Mouse (Mus musculus): ENCODE data around the gene Cd40. TPM values are rescaled to one million over a fixed set of nuclear protein-coding genes. Genes with fewer than 3 reads are reported as not detected.
A peak's percentile ranks its signal among the peaks of the same experiment; 100 is the strongest.

Cd40 gene
- polyA plus RNA-seq, 1 experiment from 2014 or later, result 9.6 TPM

GRCm38 (mm10) chr2:165027163-165027562, 28.3 kb upstream of the Cd40 start:
- Histone ChIP-seq H3K36me3 (ENCODE audit: control insufficient read depth, insufficient read depth, low read length) (no peaks in the 10 kb centered on the region), H3K9me3 (replicated peaks; ENCODE audit: control insufficient read depth, low read length) (no peaks in the 10 kb centered on the region), H3K9ac (ENCODE audit: low read depth, low read length) (no peak overlapping the region), H3K4me1 (ENCODE audit: control insufficient read depth, insufficient read depth, low read length) (no peaks in the 10 kb centered on the region; the same call in 1 of the 2 replicates), H3K27ac (ENCODE audit: low read depth, low read length) (no peak overlapping the region), H3K27me3 (ENCODE audit: control insufficient read depth, insufficient read depth, low read length) (no peaks in the 10 kb centered on the region), H3K4me2 (no peak overlapping the region), H3K4me3 (ENCODE audit: low read depth, low read length) (no peak overlapping the region)
- 75% methylated on average over 1 of the region's 1 CpGs for WGBS (ENCODE audit: insufficient replicate concordance)
- no peak for ATAC-seq (replicated peaks; ENCODE audit: insufficient number of reproducible peaks, low FRiP score, low TSS enrichment)

GRCm38 (mm10) chr2:165032533-165032932, 22.9 kb upstream of the Cd40 start:
- Histone ChIP-seq H3K4me2 (no peak overlapping the region), H3K36me3 (ENCODE audit: control insufficient read depth, insufficient read depth, low read length) (no peaks in the 10 kb centered on the region), H3K4me1 (ENCODE audit: control insufficient read depth, insufficient read depth, low read length) (peaks cover 11% of the 10 kb centered on the region), H3K4me3 (ENCODE audit: low read depth, low read length) (no peak overlapping the region), H3K27ac (ENCODE audit: low read depth, low read length) (no peak overlapping the region), H3K9me3 (replicated peaks; ENCODE audit: control insufficient read depth, low read length) (no peaks in the 10 kb centered on the region), H3K27me3 (ENCODE audit: control insufficient read depth, insufficient read depth, low read length) (no peaks in the 10 kb centered on the region), H3K9ac (ENCODE audit: low read depth, low read length) (no peak overlapping the region)
- no peak for ATAC-seq (replicated peaks; ENCODE audit: insufficient number of reproducible peaks, low FRiP score, low TSS enrichment)
- WGBS (ENCODE audit: insufficient replicate concordance), result 64% methylated on average over 3 of the region's 3 CpGs

GRCm38 (mm10) chr2:165033306-165033705, 22.1 kb upstream of the Cd40 start:
- no peak for ATAC-seq (replicated peaks; ENCODE audit: insufficient number of reproducible peaks, low FRiP score, low TSS enrichment)
- 56% methylated on average over 6 of the region's 6 CpGs for WGBS (ENCODE audit: insufficient replicate concordance)
- Histone ChIP-seq H3K9me3 (replicated peaks; ENCODE audit: control insufficient read depth, low read length) (no peaks in the 10 kb centered on the region), H3K4me1 (ENCODE audit: control insufficient read depth, insufficient read depth, low read length) (peaks cover 11% of the 10 kb centered on the region), H3K4me2 (peak overlapping the region; percentile 90), H3K27me3 (ENCODE audit: control insufficient read depth, insufficient read depth, low read length) (no peaks in the 10 kb centered on the region), H3K27ac (ENCODE audit: low read depth, low read length) (no peak overlapping the region), H3K9ac (ENCODE audit: low read depth, low read length) (peak overlapping the region; percentile 47; the same call in 1 of the 2 replicates), H3K36me3 (ENCODE audit: control insufficient read depth, insufficient read depth, low read length) (no peaks in the 10 kb centered on the region), H3K4me3 (ENCODE audit: low read depth, low read length) (peak overlapping the region; percentile 98)

- under 1% methylated on average over 108 of the region's 111 CpGs for WGBS (ENCODE audit: insufficient replicate concordance)
- peak; percentile 95 for ATAC-seq (replicated peaks; ENCODE audit: insufficient number of reproducible peaks, low FRiP score, low TSS enrichment)
- H3K27me3 ChIP-seq (ENCODE audit: control insufficient read depth, insufficient read depth, low read length), result no peaks in the 10 kb centered on the region
- peak within 1 kb of the TSS; percentile 90 for H3K4me2 ChIP-seq
- peaks cover 11% of the 10 kb centered on the region for H3K4me1 ChIP-seq (ENCODE audit: control insufficient read depth, insufficient read depth, low read length)
- no peaks in the 10 kb centered on the region for H3K36me3 ChIP-seq (ENCODE audit: control insufficient read depth, insufficient read depth, low read length)
- H3K4me3 ChIP-seq (ENCODE audit: low read depth, low read length), result peak within 1 kb of the TSS; percentile 98
- H3K9me3 ChIP-seq (replicated peaks; ENCODE audit: control insufficient read depth, low read length), result no peaks in the 10 kb centered on the region
- H3K9ac ChIP-seq (ENCODE audit: low read depth, low read length), result peak within 1 kb of the TSS; percentile 98
- peak within 1 kb of the TSS; percentile 78 for H3K27ac ChIP-seq (ENCODE audit: low read depth, low read length)
Measured at GRCm38 (mm10) chr2:165034131-165035057, 21.0 kb upstream of the Cd40 start, which contains the start of gene Ncoa5. Gene Ncoa5 (minus strand): TSS chr2:165034867.

- no peaks in the 10 kb centered on the region for H3K36me3 ChIP-seq (ENCODE audit: control insufficient read depth, insufficient read depth, low read length)
- peak overlapping the region; percentile 90 for H3K4me2 ChIP-seq
- peak overlapping the region; percentile 98; the same call in 1 of the 2 replicates for H3K4me3 ChIP-seq (ENCODE audit: low read depth, low read length)
- H3K9me3 ChIP-seq (replicated peaks; ENCODE audit: control insufficient read depth, low read length), result no peaks in the 10 kb centered on the region
- H3K4me1 ChIP-seq (ENCODE audit: control insufficient read depth, insufficient read depth, low read length), result peaks cover 11% of the 10 kb centered on the region
- no peak overlapping the region for H3K27ac ChIP-seq (ENCODE audit: low read depth, low read length)
- 47% methylated on average over 5 of the region's 5 CpGs for WGBS (ENCODE audit: insufficient replicate concordance)
- no peaks in the 10 kb centered on the region for H3K27me3 ChIP-seq (ENCODE audit: control insufficient read depth, insufficient read depth, low read length)
- no peak for ATAC-seq (replicated peaks; ENCODE audit: insufficient number of reproducible peaks, low FRiP score, low TSS enrichment)
- no peak overlapping the region for H3K9ac ChIP-seq (ENCODE audit: low read depth, low read length)
Measured at GRCm38 (mm10) chr2:165035058-165035431, 20.4 kb upstream of the Cd40 start.

GRCm38 (mm10) chr2:165037415-165037814, 18.0 kb upstream of the Cd40 start:
- H3K27ac ChIP-seq (ENCODE audit: low read depth, low read length), result no peak overlapping the region
- H3K4me1 ChIP-seq (ENCODE audit: control insufficient read depth, insufficient read depth, low read length), result peaks cover 11% of the 10 kb centered on the region
- WGBS (ENCODE audit: insufficient replicate concordance), result 65% methylated on average over 4 of the region's 4 CpGs
- H3K4me3 ChIP-seq (ENCODE audit: low read depth, low read length), result no peak overlapping the region
- H3K9me3 ChIP-seq (replicated peaks; ENCODE audit: control insufficient read depth, low read length), result no peaks in the 10 kb centered on the region
- ATAC-seq (replicated peaks; ENCODE audit: insufficient number of reproducible peaks, low FRiP score, low TSS enrichment), result no peak
- no peaks in the 10 kb centered on the region for H3K27me3 ChIP-seq (ENCODE audit: control insufficient read depth, insufficient read depth, low read length)
- H3K4me2 ChIP-seq, result no peak overlapping the region
- H3K36me3 ChIP-seq (ENCODE audit: control insufficient read depth, insufficient read depth, low read length), result no peaks in the 10 kb centered on the region
- H3K9ac ChIP-seq (ENCODE audit: low read depth, low read length), result no peak overlapping the region

GRCm38 (mm10) chr2:165042126-165042525, 13.3 kb upstream of the Cd40 start:
- no peak overlapping the region for H3K4me3 ChIP-seq (ENCODE audit: low read depth, low read length)
- no peak for ATAC-seq (replicated peaks; ENCODE audit: insufficient number of reproducible peaks, low FRiP score, low TSS enrichment)
- no peaks in the 10 kb centered on the region for H3K4me1 ChIP-seq (ENCODE audit: control insufficient read depth, insufficient read depth, low read length)

GRCm38 (mm10) chr2:165043090-165043636, 12.3 kb upstream of the Cd40 start:
- no peak overlapping the region for H3K27ac ChIP-seq (ENCODE audit: low read depth, low read length)
- WGBS (ENCODE audit: insufficient replicate concordance), result 42% methylated on average over 17 of the region's 17 CpGs
- no peaks in the 10 kb centered on the region for H3K27me3 ChIP-seq (ENCODE audit: control insufficient read depth, insufficient read depth, low read length)
- no peak overlapping the region for H3K4me3 ChIP-seq (ENCODE audit: low read depth, low read length)
- no peak overlapping the region for H3K9ac ChIP-seq (ENCODE audit: low read depth, low read length)
- H3K36me3 ChIP-seq (ENCODE audit: control insufficient read depth, insufficient read depth, low read length), result no peaks in the 10 kb centered on the region
- no peaks in the 10 kb centered on the region for H3K4me1 ChIP-seq (ENCODE audit: control insufficient read depth, insufficient read depth, low read length)
- H3K9me3 ChIP-seq (replicated peaks; ENCODE audit: control insufficient read depth, low read length), result no peaks in the 10 kb centered on the region
- H3K4me2 ChIP-seq, result no peak overlapping the region
- ATAC-seq (replicated peaks; ENCODE audit: insufficient number of reproducible peaks, low FRiP score, low TSS enrichment), result no peak

More at GRCm38 (mm10) chr2:165042126-165042525, 13.3 kb upstream of the Cd40 start:
- H3K27me3 ChIP-seq (ENCODE audit: control insufficient read depth, insufficient read depth, low read length), result no peaks in the 10 kb centered on the region
- H3K9ac ChIP-seq (ENCODE audit: low read depth, low read length), result no peak overlapping the region
- no peak overlapping the region for H3K4me2 ChIP-seq
- no peak overlapping the region for H3K27ac ChIP-seq (ENCODE audit: low read depth, low read length)
- no peaks in the 10 kb centered on the region for H3K9me3 ChIP-seq (replicated peaks; ENCODE audit: control insufficient read depth, low read length)
- 65% methylated on average over 5 of the region's 5 CpGs for WGBS (ENCODE audit: insufficient replicate concordance)
- no peaks in the 10 kb centered on the region for H3K36me3 ChIP-seq (ENCODE audit: control insufficient read depth, insufficient read depth, low read length)

Measured in heart, embryonic 11.5 days (tissue).